Mouse (Mus musculus) urinary bladder, postnatal 4 days (tissue): ENCODE data around the gene Vwa2.

Experiments
- DNase-seq, 2 experiments: peaks; one replicate each; pipeline ENCODE4 v3.0.0; 2021 to 2022; ENCODE audit warnings: low spot score in 2 of 2

The Vwa2 gene

GRCm38 (mm10) chr19:56908472-56909270 is 34.6 kb downstream of the Vwa2 start:
- no peak for DNase-seq

GRCm38 (mm10) chr19:56910561-56910960 is 36.5 kb downstream of the Vwa2 start:
- no peak for DNase-seq

- DNase-seq: no peak
Measured at GRCm38 (mm10) chr19:56913761-56914160, 39.7 kb downstream of the Vwa2 start.

- no peak for DNase-seq
Measured at GRCm38 (mm10) chr19:56914658-56915057, 40.6 kb downstream of the Vwa2 start.

GRCm38 (mm10) chr19:56915084-56915483 is 41.0 kb downstream of the Vwa2 start:
- DNase-seq: no peak

GRCm38 (mm10) chr19:56919628-56920027 is 45.6 kb downstream of the Vwa2 start:
- peak; percentile 83 to 93 for DNase-seq

- no peak for DNase-seq
Measured at GRCm38 (mm10) chr19:56920232-56920631, 46.2 kb downstream of the Vwa2 start.

GRCm38 (mm10) chr19:56921744-56922143 is 47.7 kb downstream of the Vwa2 start:
- no peak for DNase-seq

- DNase-seq: no peak
Measured at GRCm38 (mm10) chr19:56929392-56929791, 55.3 kb downstream of the Vwa2 start.

- no peak for DNase-seq
Measured at GRCm38 (mm10) chr19:56930029-56930428, 56.0 kb downstream of the Vwa2 start.

- DNase-seq: no peak
Measured at GRCm38 (mm10) chr19:56933800-56934199, 59.8 kb downstream of the Vwa2 start.

GRCm38 (mm10) chr19:56935111-56935510 is 61.1 kb downstream of the Vwa2 start:
- no peak for DNase-seq

- no peak for DNase-seq
Measured at GRCm38 (mm10) chr19:56935777-56936176, 61.7 kb downstream of the Vwa2 start.

GRCm38 (mm10) chr19:56936253-56936652 is 62.2 kb downstream of the Vwa2 start:
- DNase-seq: no peak

- no peak for DNase-seq
Measured at GRCm38 (mm10) chr19:56937911-56938310, 63.9 kb downstream of the Vwa2 start.

- peak in 1 of 2 experiments; percentile 48 for DNase-seq
Measured at GRCm38 (mm10) chr19:56939826-56940225, 65.8 kb downstream of the Vwa2 start.

GRCm38 (mm10) chr19:56940507-56940906 is 66.5 kb downstream of the Vwa2 start:
- no peak for DNase-seq

GRCm38 (mm10) chr19:56942216-56942615 is 68.2 kb downstream of the Vwa2 start:
- DNase-seq: no peak

GRCm38 (mm10) chr19:56944211-56944610 is 70.2 kb downstream of the Vwa2 start:
- DNase-seq: no peak

GRCm38 (mm10) chr19:56944826-56945225 is 70.8 kb downstream of the Vwa2 start:
- no peak for DNase-seq

GRCm38 (mm10) chr19:56945621-56946020 is 71.6 kb downstream of the Vwa2 start:
- DNase-seq: no peak

- no peak for DNase-seq
Measured at GRCm38 (mm10) chr19:56946277-56946676, 72.2 kb downstream of the Vwa2 start.

- no peak for DNase-seq
Measured at GRCm38 (mm10) chr19:56946727-56947126, 72.7 kb downstream of the Vwa2 start.
